Mouse (Mus musculus): Measurements from ENCODE around the gene Lmx1b. TPM values are rescaled to one million over a fixed set of nuclear protein-coding genes. Genes with fewer than 3 reads are reported as not detected.

Gene Lmx1b
- total and polyA plus RNA-seq, 3 experiments: 0.08 to 0.18 TPM; not detected in 1

DNA sequence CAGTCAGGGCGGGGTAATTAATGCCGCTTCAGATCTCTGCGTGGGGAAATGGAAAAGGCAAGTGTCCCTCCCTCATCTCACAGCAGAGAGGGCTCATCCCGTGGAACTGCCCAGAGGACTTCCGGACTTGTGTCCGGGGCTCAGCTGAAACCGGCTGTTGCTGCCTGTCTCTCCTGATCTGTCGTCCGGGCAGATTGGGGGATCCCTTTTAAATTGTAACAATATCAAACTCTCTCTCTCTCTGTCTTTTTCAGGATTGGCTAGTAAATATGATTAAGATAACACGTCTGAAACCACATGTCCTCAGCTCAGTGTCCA is 13.3 kb downstream of the Lmx1b start:
- TF ChIP-seq POLR2A (IDR thresholded peaks at IDR 0.05; ENCODE audit: insufficient read depth, low read depth, low read length) (no peak), CTCF (IDR thresholded peaks at IDR 0.05) (no peak), EP300 (IDR thresholded peaks at IDR 0.05; ENCODE audit: insufficient read depth, low read depth, low read length) (no peak)
- peaks cover 32% of the 10 kb centered on the region for H3K27me3 ChIP-seq (ENCODE audit: control insufficient read depth, insufficient read depth, low read length)
- no peak overlapping the region for H3K9ac ChIP-seq (ENCODE audit: low read depth, low read length)
- WGBS: 26% methylated on average over 10 of the region's 10 CpGs
- intact Hi-C loops (cut with DNase I): no loop called here
- no peak for DNase-seq
- H3K4me1 ChIP-seq (ENCODE audit: control insufficient read depth, insufficient read depth, low read length): no peaks in the 10 kb centered on the region
- H3K27ac ChIP-seq: no peak overlapping the region
- H3K4me3 ChIP-seq: no peak overlapping the region
- no peaks in the 10 kb centered on the region for H3K36me3 ChIP-seq (ENCODE audit: control insufficient read depth, insufficient read depth, low read length)
- H3K79me2 ChIP-seq (replicated peaks; ENCODE audit: control insufficient read depth, insufficient read depth, low read length): no peaks in the 10 kb centered on the region

DNA sequence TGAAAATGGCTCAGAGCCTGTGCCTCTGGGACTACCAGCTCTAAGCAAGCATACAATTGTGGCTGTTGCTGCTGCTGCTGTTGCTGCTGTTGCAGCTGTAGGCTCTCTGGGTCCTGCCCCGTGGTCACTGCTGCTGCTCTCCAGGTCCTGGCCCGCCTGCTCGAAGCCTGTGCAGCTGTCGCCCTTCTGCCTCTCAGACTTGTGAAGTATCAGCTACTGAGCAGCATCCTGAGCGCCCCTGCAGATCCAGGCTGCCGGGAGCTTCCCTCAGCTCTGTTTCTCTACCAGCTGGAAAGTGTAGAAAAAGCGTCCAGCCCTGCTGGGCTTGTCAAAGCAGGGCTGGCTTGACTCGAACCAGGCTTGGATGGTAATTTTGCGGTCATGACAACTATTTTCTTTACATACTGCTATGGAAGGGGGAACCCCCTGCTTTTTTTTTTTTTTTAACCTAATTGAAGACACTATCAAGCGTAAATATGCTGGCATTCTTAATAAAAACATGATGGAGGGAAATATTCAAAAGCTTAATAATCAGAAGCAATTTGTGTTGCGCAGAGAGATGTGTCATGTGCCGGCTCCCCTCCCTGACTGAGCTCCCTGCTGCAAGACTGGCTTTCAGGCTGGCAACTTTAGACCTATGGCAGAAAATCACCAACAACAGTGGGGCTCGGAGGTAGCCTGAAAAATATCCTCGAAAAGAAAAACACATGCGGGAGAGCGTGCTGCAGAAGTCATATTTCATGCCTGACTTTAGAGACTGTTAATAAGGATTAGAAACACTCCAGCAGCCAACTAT is 13.9 kb downstream of the Lmx1b start:
- H3K27me3 ChIP-seq (ENCODE audit: control insufficient read depth, insufficient read depth, low read length): peaks cover 27% of the 10 kb centered on the region
- H3K4me1 ChIP-seq (ENCODE audit: control insufficient read depth, insufficient read depth, low read length): no peaks in the 10 kb centered on the region
- no peak overlapping the region for H3K4me3 ChIP-seq
- intact Hi-C loops (cut with DNase I): no loop called here
- 45% methylated on average over 16 of the region's 16 CpGs for WGBS
- H3K27ac ChIP-seq: no peak overlapping the region
- H3K9ac ChIP-seq (ENCODE audit: low read depth, low read length): no peak overlapping the region
- H3K36me3 ChIP-seq (ENCODE audit: control insufficient read depth, insufficient read depth, low read length): no peaks in the 10 kb centered on the region
- DNase-seq: no peak
- TF ChIP-seq POLR2A (IDR thresholded peaks at IDR 0.05; ENCODE audit: insufficient read depth, low read depth, low read length) (no peak), CTCF (IDR thresholded peaks at IDR 0.05) (no peak), EP300 (IDR thresholded peaks at IDR 0.05; ENCODE audit: insufficient read depth, low read depth, low read length) (no peak)
- H3K79me2 ChIP-seq (replicated peaks; ENCODE audit: control insufficient read depth, insufficient read depth, low read length): no peaks in the 10 kb centered on the region

DNA sequence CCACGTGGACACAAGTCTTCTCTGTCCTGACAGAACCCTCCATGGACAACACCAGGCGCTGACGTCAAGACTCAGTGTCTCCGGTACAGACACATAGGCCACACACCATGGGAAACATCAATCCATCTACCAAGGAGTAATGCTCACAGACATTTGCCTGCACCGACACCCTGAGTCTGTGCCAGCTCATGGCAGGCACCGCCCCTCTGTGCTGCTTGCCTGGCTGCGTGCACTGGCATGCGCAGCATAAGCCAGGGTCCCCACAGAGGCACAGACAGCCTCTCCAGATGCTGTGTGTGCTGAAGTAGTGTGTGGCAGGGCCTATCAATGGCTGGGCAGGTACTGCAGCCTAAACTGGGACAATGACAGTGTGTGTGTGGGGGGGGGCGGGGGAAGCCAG is 22.6 kb downstream of the Lmx1b start:
- H3K27ac ChIP-seq: no peak overlapping the region
- DNase-seq: no peak
- intact Hi-C loops (cut with DNase I): no loop called here
- no peaks in the 10 kb centered on the region for H3K4me1 ChIP-seq (ENCODE audit: control insufficient read depth, insufficient read depth, low read length)
- no peaks in the 10 kb centered on the region for H3K36me3 ChIP-seq (ENCODE audit: control insufficient read depth, insufficient read depth, low read length)
- peaks cover 1% of the 10 kb centered on the region; the same call in 1 of the 2 replicates for H3K27me3 ChIP-seq (ENCODE audit: control insufficient read depth, insufficient read depth, low read length)
- no peaks in the 10 kb centered on the region for H3K79me2 ChIP-seq (replicated peaks; ENCODE audit: control insufficient read depth, insufficient read depth, low read length)
- 91% methylated on average over 9 of the region's 9 CpGs for WGBS
- no peak overlapping the region for H3K4me3 ChIP-seq
- no peak overlapping the region for H3K9ac ChIP-seq (ENCODE audit: low read depth, low read length)
- TF ChIP-seq CTCF (IDR thresholded peaks at IDR 0.05) (no peak), POLR2A (IDR thresholded peaks at IDR 0.05; ENCODE audit: insufficient read depth, low read depth, low read length) (no peak)

DNA sequence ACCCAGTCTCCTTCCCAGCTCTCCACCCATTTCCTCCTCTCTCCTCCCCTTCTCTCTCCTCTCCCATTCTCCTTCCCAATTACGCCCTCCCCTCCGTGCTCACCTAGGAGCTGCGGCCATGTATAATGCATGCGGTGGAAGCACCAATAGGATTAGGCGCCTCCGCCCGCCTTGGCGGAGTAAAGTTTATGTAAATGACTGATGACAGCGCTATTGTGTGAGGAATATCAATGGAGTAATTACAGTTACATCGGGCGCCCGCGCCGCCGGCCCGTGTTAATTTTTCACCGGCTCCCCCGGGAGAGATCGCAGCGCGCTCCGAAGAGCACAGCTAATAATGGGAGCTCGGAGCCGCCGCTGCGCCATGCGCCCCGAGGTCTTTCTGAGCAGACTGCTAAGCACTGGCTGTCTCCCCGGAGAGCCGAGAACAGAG is 23.9 kb downstream of the Lmx1b start:
- TF ChIP-seq CTCF (IDR thresholded peaks at IDR 0.05): no peak
- TF ChIP-seq EP300 (IDR thresholded peaks at IDR 0.05; ENCODE audit: insufficient read depth, low read depth, low read length): no peak
- TF ChIP-seq POLR2A (IDR thresholded peaks at IDR 0.05; ENCODE audit: insufficient read depth, low read depth, low read length): no peak
- no peaks in the 10 kb centered on the region for H3K36me3 ChIP-seq (ENCODE audit: control insufficient read depth, insufficient read depth, low read length)
- no peak overlapping the region for H3K9ac ChIP-seq (ENCODE audit: low read depth, low read length)
- peak overlapping the region; percentile 36 for H3K4me3 ChIP-seq
- intact Hi-C loops (cut with DNase I): no loop called here
- under 1% methylated on average over 30 of the region's 30 CpGs for WGBS
- no peak for DNase-seq
- no peaks in the 10 kb centered on the region for H3K79me2 ChIP-seq (replicated peaks; ENCODE audit: control insufficient read depth, insufficient read depth, low read length)
- H3K4me1 ChIP-seq (ENCODE audit: control insufficient read depth, insufficient read depth, low read length): no peaks in the 10 kb centered on the region
- H3K27ac ChIP-seq: no peak overlapping the region
- peaks cover 1% of the 10 kb centered on the region for H3K27me3 ChIP-seq (ENCODE audit: control insufficient read depth, insufficient read depth, low read length)

DNA sequence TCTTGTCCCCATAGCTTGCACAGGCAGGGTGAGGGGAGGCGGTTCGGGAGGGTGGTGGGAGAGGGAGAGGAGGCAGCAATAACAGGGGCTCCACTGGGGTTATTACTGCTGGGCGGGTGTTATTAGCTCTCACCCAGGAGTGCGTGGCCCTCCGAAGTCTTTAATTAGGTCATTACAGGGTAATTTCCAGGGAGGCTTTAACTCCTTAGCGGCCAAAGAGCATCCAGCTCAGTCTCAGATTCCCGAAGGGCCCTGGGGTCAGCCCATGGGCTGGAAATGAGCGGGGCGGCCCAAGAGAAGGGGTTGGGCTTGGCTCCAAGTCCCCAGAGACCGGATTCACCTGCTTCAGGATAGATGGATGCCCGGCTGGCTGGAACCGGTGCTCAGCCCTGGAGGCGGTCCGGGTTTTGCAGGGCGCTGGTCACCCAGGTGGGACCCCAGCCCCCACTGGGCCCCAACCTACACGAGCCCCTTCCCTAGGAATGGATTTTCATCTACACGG is 24.4 kb downstream of the Lmx1b start:
- H3K36me3 ChIP-seq (ENCODE audit: control insufficient read depth, insufficient read depth, low read length): no peaks in the 10 kb centered on the region
- no peak for DNase-seq
- 20% methylated on average over 17 of the region's 17 CpGs for WGBS
- H3K79me2 ChIP-seq (replicated peaks; ENCODE audit: control insufficient read depth, insufficient read depth, low read length): no peaks in the 10 kb centered on the region
- intact Hi-C loops (cut with DNase I): no loop called here
- H3K27me3 ChIP-seq (ENCODE audit: control insufficient read depth, insufficient read depth, low read length): peaks cover 1% of the 10 kb centered on the region
- TF ChIP-seq POLR2A (IDR thresholded peaks at IDR 0.05; ENCODE audit: insufficient read depth, low read depth, low read length): no peak
- TF ChIP-seq EP300 (IDR thresholded peaks at IDR 0.05; ENCODE audit: insufficient read depth, low read depth, low read length): no peak
- TF ChIP-seq CTCF (IDR thresholded peaks at IDR 0.05): no peak
- H3K4me3 ChIP-seq: no peak overlapping the region; the same call in 1 of the 2 replicates
- no peak overlapping the region for H3K9ac ChIP-seq (ENCODE audit: low read depth, low read length)
- H3K27ac ChIP-seq: no peak overlapping the region
- no peaks in the 10 kb centered on the region for H3K4me1 ChIP-seq (ENCODE audit: control insufficient read depth, insufficient read depth, low read length)

DNA sequence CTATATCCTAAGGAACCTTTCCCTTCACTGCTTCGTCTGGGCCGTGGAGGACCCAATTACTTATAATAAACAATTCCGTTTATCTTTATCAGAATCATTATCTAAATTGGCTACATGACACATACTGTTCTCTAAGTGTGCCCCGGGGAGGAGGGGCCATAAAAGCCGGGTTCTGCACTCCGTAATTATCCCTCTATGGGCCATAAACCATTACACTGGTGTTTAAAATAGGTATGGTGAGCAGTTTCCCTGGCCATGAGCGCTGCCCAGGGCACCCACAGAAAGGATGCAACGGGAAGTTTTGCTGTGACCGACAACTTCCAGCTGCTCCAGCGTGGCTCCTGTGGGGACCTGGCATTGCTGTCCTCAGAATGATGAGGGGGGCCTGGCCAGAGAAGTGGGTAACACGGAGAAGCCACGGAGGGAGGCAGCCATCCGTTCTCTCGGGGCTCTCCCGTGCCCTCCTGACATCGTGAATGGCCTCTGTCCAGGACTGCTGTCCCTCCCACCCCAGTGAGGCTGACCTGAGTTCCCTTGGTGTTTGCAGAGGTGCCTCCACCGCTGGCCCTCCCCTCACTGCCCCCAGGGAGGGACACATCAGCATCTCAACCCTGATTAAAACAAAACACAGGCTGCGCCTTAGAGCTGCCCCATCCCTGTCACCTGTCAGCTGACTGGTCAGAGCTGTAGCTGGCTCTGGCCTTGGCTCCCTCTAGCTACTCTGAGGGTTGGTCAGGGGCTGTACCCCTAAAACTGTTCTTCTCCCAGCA is 34.6 kb downstream of the Lmx1b start:
- Histone ChIP-seq H3K4me1 (ENCODE audit: control insufficient read depth, insufficient read depth, low read length) (no peaks in the 10 kb centered on the region), H3K4me3 (no peak overlapping the region), H3K36me3 (ENCODE audit: control insufficient read depth, insufficient read depth, low read length) (no peaks in the 10 kb centered on the region), H3K27ac (no peak overlapping the region), H3K9ac (ENCODE audit: low read depth, low read length) (no peak overlapping the region), H3K79me2 (replicated peaks; ENCODE audit: control insufficient read depth, insufficient read depth, low read length) (no peaks in the 10 kb centered on the region), H3K27me3 (ENCODE audit: control insufficient read depth, insufficient read depth, low read length) (no peaks in the 10 kb centered on the region; the same call in 1 of the 2 replicates)
- DNase-seq: no peak
- TF ChIP-seq POLR2A (IDR thresholded peaks at IDR 0.05; ENCODE audit: insufficient read depth, low read depth, low read length) (no peak), CTCF (IDR thresholded peaks at IDR 0.05) (no peak), EP300 (IDR thresholded peaks at IDR 0.05; ENCODE audit: insufficient read depth, low read depth, low read length) (no peak)
- WGBS: 16% methylated on average over 18 of the region's 18 CpGs
- intact Hi-C loops (cut with DNase I): no loop called here

Data from heart, adult 2 months (tissue).